Mouse (Mus musculus): ENCODE data around the gene Myo1f.

GRCm38 (mm10) chr17:33630171-33630895, 74.8 kb downstream of the Myo1f start:
- TF ChIP-seq CTCF (conservative IDR thresholded peaks at IDR 0.05; ENCODE audit: insufficient read depth, insufficient read length, low read depth, low read length): no peak
- no peak for TF ChIP-seq POLR2A (IDR thresholded peaks at IDR 0.05; ENCODE audit: low read depth, low read length)

Measured in kidney, adult 2 months (tissue).